Mouse (Mus musculus) heart, adult 11 months (tissue): Measurements from ENCODE around the gene Gramd4.
A peak's percentile ranks its signal among the peaks of the same experiment; 100 is the strongest.
"Not testable (repeated sequence)": the region's sequence is repeated elsewhere in the genome, so short reads cannot be mapped to it uniquely, and the experiment has no call there.

Experiments used
- DNase-seq: peaks from one replicate; pipeline ENCODE4 v3.0.0; 2022

Gramd4 gene

DNA sequence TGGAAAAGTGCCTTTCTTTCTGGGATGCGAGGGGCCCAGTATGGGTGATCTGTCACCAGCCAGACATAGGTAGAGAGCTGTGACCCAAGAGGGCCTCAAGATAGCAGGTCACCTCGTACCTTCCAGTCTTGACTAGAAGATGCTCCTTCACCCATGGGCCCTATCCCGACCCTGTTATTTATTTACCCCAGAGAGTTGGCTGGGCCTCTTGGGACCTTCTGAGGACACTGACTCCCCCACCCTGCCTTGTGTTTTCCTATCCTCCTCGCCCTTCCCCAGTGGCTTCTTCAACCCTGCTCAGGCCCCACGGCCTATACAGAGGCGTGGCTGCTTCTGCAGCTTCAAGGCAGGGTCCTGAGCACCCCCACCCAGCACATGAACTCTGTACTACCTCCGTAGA, 61.7 kb downstream of the Gramd4 start:
- DNase-seq: no peak

GRCm38 (mm10) chr15:86122261-86122949, 64.9 kb downstream of the Gramd4 start:
- DNase-seq: peak; percentile 98

GRCm38 (mm10) chr15:86123409-86123808, 65.9 kb downstream of the Gramd4 start:
- DNase-seq: no peak

- DNase-seq: no peak
These were observed 66.9 kb downstream of the Gramd4 start for GRCm38 (mm10) chr15:86124359-86124758.

DNA sequence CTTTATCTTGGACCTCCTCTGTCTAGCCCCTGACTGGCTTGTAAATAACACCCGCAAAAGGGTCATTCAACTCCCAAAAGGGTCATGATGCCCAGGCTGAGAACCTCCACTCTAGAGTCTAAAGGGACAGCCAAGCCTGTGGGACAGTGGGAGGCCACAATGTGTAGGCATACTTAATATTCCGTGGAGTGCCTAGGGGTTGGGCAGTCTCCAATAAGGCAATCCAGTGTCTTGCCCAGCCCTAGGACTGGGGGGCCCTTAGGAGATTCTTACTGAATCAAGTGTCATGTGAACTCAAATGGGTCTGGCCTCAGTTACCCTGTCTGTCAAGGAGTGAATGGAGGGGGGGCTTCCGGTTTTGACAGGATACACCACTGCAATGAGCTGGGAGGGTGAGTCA, 71.5 kb downstream of the Gramd4 start:
- no peak for DNase-seq

- no peak for DNase-seq
These were observed 73.2 kb downstream of the Gramd4 start for GRCm38 (mm10) chr15:86130657-86131056.

- DNase-seq: peak; percentile 97
These were observed 77.7 kb downstream of the Gramd4 start for GRCm38 (mm10) chr15:86134941-86135783.

DNA sequence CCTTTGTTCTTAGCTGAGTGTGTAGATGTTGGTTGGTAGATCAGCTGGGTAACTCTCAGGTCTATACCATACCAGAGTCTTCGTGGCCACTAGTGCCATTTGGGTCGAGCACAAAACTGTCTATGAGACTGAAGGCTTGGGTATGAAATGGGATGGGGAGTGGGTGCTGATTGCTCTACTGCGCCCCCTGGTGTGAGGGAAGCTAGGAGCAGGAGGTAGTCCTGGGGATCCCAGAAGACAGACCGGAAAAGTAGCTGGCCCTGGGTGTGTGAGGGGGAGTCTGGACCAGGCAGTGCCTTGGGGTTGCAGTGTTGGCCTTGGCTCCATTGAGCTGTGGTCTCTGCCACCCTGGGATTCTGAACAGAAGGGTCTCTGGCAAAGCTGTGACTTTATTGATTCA, 80.1 kb downstream of the Gramd4 start:
- no peak for DNase-seq

DNA sequence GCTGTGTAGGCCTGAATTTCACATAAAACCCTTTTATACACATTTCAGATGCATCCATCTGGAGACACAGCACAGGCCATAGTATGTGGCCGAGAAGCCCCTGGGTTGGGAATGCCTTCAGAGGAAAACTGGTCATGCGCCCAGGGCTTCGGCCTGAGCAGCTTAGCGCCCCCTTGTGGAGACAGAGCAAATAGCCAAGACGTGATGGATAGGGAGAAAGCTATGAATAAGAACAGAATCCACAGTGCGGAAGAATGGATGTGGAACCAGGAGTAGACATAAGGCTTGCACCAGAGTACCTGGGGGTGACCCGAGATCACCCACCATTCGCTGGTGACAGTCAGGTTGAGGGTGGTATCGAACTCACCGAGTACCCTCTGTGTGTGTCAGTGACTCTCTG, 82.8 kb downstream of the Gramd4 start:
- no peak for DNase-seq

GRCm38 (mm10) chr15:86144577-86144976, 87.1 kb downstream of the Gramd4 start:
- no peak for DNase-seq

DNA sequence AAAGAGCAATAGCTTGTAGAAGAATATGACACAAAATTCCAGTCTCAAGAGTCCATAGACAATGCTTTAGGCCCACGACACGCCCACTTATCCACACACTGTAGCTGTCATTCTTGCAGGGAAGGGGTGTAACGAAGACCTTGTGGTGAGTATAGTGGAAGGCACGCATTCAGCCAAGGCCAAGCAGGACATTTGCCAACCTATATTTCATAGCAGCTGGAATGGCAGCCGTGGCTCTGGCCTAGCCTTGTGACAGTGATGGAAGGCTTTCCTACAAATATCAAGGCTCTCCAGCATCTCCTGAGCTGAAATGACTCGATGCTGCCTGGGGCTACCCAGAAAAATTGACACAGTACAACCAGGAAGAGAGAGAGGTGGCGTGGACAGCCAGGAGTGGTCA, 87.6 kb downstream of the Gramd4 start:
- peak; percentile 86 for DNase-seq

- no peak for DNase-seq
These were observed 89.4 kb downstream of the Gramd4 start for GRCm38 (mm10) chr15:86146922-86147321.

- no peak for DNase-seq
These were observed 93.1 kb downstream of the Gramd4 start for GRCm38 (mm10) chr15:86150593-86150992.

DNA sequence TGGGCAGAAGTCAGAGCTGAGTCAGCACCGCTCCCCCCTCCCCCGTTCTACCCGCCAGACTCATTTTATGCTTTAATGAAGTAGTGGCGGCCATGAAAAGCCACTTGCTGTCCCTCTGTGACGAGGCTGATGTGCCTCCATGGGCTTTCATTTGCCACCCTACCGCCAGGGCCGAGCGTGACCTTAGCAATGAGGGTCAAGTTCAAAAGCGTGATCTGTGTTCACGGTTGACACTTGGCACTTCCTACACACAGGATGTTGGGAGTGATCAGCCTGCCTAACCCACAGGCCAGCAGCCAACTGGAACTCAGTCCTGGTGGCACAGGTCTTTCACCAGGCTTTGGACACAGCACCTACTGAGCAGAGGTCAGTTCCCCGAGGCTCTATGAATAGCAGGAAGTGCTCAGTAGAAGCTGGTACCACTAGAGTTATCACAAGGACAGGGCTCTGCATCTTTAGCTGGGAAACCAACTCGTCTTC, 96.0 kb downstream of the Gramd4 start:
- peak; percentile 91 for DNase-seq

- DNase-seq: no peak
These were observed 99.0 kb downstream of the Gramd4 start for GRCm38 (mm10) chr15:86156492-86156891.

DNA sequence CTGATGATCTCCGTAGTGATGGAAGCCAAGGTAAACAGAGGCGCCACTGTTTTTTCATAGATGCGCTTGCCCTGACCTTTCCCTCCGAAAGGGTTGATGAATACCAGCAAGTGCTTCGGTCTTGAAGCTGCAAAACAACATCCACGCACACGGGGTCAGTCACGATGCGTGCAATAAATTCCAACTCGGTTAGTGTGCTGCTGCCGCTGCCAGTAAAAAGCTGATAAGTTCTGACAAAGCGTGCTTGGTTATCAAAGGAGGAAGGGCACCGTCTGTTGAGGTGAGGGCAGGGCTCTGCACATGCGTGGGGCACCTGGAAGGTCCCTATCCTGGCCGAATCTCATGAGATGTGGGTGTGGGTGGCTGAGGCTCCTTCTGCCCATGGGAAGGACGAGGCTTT, 101.6 kb downstream of the Gramd4 start:
- DNase-seq: peak; percentile 84

GRCm38 (mm10) chr15:86159719-86160118, 102.2 kb downstream of the Gramd4 start:
- DNase-seq: peak; percentile 92

- no peak for DNase-seq
These were observed 103.4 kb downstream of the Gramd4 start for GRCm38 (mm10) chr15:86160906-86161305.

GRCm38 (mm10) chr15:86161800-86162199, 104.3 kb downstream of the Gramd4 start:
- DNase-seq: not testable (repeated sequence)

GRCm38 (mm10) chr15:86164718-86165345, 107.3 kb downstream of the Gramd4 start:
- peak; percentile 90 for DNase-seq

DNA sequence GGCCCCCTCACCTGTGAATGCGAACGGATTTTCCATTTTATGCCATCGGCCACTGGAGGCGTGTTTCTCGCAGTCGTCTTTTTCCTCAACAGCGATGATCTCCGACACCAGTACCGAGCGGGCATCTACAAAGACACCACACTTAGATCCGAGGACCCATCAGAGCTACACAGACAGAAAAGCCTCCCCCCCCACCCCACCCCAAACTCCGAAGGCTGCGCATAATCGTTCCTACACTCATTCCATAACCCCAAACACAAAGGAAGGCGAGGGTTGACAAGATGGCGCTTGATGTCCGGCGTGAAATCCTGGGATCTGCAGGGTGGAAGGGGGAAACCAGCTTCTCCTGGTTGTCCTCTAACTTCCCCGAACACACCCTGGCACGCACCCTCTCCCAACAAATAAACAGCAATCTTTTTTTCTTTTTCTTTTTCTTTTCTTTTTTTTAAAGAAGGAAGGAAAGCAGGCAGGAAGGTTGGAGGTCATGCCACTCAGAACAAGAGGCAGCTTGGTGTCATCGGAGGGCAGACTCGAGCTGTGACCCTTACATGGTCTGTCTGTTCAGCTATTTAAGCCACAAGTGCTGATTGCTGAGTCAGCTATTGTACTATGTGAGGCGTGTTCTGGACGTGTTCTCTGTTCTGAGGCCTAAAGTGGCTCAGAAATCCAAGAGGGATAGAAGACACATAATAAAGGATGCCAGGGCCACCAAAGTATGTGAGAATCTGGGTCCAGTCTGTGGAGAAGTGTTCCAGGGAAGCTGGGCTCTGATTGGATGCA, 108.5 kb downstream of the Gramd4 start:
- peak; percentile 93 for DNase-seq

- peak; percentile 90 for DNase-seq
These were observed 109.6 kb downstream of the Gramd4 start for GRCm38 (mm10) chr15:86167032-86167655.
